Mouse (Mus musculus) frontal cortex, postnatal 14 days (tissue): ENCODE measurements around the gene Krt42.
"Not testable (repeated sequence)": the region's sequence is repeated elsewhere in the genome, so short reads cannot be mapped to it uniquely, and the experiment has no call there.

Experiments
- DNase-seq, 2 experiments: peaks; one replicate each; pipeline ENCODE4 v3.0.0; 2022; ENCODE audit warnings: low spot score in 2 of 2

The Krt42 gene

DNA sequence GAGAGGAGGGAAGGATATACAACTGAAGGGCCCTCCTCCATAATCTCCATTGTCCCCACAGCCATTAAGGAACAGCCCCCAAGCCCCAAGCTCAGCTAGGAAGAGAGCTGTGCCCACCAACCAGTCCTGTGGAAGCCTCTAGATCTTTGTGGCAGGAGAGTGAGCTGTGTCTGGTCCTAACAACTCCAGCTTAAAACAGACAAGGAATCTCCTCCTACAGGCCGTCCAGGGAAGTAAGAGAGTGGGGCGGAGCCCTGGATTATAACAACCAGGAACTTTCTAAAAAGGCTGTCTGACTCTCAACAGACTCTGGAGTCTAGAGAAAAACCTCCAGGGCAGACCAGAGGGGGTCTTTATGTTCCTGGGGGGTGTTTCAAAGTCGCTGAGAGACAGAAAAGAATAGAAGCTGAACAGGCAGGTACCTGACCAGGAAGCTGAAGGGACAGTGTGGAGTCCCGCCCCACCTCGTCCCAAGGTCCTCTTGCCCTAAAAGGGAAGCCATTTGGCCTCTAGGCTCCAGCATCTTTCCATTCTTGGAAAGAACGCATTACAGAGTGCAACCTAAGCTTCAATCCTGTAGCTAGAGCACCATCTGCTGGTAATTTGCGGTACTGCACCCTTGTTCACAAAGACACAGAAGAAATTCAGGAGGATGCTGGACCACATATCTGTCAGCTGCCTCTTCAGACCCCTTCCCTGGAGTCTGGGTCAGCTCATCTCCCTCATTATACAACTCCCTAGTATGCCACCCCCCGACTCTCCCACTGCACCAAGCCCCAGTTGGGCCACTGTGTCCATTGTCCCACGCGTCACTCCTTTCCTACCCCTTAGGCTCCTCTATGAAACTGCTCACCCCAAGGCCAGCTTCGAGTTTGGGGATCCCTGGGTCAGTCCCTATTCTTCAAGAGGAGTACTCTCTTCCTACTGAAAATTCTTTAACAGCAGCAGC is 12.2 kb upstream of the Krt42 start:
- peak; percentile 63 to 93 for DNase-seq

DNA sequence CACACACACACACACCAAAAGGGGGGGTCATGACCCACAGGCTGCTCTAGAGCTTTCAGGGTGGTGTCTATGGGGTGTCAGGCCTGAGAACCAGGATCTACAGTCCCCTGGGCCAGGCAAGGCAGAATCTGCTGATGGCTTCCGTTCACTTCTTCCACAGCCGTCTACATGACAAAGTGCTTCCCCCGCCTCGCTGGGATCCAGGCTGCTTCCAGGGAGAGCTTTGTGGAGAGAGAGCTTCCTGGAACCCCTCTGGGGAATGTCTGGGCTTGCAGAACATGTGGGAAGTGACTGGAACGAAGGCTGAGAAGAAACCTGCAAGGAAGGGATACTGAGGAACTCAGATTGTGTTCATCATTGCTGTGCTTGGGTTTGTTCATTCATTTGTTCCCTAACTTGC is 9.1 kb upstream of the Krt42 start:
- DNase-seq: no peak

DNA sequence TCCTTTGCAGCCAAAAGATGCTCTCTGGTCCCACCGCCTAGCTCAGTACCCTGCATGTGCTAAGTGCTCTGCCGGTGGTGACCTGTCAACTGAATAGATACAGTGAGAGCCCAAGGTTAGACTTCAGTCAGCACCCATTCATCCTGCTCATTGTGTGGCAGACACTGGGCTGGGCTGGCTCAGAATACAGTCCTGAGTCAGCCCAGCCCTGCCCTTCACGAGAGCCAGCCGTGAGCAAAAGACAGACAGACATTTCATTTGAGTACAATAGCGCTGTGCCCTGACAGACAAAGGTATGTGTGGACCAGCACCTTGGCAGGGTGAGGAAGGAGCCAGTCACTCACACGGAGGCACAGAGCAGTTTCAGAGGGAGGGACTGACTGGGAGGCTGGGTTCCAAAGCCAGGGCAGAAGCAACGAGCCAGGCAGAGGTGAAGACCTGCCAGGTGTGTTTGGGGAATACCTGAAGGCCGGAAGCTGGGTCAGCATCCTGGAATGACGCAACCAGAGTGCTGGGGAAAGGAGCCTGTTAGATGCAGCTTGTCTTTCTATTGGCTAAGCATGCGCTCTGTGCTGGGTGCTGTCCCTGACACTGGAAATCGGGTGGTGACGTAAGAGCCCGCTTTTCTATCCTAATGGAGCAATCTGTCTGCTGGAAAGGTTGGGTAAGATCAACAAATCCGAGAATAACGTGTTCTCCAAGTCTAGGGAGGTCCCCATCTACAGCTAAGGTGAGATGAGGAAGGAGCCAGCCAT is 8.2 kb upstream of the Krt42 start:
- no peak for DNase-seq

DNA sequence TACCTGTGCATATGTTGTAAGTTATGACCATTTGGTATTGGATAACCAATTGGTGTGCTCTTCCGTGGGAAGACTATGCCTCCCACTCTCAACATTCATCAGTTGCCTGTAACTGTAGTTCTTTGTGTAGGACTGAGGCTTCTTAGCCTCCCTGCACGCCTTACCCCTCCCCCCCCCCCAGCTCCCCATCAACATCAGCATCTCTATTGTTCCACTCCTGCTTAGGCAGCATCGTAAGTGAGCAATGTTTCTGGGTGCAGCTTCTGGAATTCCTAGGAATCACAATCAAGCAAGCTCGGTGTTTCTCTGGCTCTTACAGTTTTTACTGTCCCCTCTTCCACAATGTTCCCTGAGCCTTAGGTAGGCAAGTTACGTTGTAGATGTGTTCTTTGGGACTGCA is 5.8 kb upstream of the Krt42 start:
- DNase-seq: no peak

DNA sequence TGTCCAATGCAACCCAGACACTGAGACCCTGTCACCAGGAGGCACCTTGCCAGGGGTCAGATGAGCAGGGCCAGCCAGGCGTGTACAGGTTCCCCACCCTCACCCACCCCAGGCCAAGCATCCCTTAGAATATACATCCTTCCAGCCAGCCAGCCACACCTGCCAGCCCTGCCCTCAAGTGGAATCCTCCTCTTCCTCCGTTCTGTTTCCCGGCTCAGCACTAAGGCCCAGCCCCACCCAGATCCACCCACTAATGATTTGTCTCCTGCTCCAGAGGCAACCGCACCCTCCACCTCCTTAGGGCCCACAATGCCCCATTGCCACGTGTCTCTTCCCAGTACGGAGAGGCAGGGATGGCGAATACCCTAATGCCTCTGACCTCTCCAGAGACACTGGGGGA is 5.0 kb upstream of the Krt42 start:
- no peak for DNase-seq

DNA sequence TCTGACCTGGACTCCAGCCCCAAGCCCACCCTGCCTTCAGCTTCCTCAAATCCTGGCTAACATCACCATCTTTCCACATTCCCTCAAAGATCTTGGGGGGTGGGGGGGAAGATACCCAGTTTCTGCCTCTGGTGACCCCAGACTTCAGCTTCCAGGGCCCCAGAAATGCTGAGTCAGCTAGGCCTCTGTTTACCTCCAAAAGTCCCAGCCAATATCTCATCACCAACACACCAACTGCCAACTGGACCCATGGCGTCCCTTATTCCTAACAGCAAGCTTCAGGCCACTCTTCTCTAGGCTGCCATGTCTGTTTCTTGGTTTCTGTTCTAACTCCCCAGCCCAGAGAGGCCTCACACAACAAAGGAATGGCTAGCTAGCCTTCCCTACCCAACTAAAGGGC is 2.2 kb upstream of the Krt42 start:
- DNase-seq: no peak

DNA sequence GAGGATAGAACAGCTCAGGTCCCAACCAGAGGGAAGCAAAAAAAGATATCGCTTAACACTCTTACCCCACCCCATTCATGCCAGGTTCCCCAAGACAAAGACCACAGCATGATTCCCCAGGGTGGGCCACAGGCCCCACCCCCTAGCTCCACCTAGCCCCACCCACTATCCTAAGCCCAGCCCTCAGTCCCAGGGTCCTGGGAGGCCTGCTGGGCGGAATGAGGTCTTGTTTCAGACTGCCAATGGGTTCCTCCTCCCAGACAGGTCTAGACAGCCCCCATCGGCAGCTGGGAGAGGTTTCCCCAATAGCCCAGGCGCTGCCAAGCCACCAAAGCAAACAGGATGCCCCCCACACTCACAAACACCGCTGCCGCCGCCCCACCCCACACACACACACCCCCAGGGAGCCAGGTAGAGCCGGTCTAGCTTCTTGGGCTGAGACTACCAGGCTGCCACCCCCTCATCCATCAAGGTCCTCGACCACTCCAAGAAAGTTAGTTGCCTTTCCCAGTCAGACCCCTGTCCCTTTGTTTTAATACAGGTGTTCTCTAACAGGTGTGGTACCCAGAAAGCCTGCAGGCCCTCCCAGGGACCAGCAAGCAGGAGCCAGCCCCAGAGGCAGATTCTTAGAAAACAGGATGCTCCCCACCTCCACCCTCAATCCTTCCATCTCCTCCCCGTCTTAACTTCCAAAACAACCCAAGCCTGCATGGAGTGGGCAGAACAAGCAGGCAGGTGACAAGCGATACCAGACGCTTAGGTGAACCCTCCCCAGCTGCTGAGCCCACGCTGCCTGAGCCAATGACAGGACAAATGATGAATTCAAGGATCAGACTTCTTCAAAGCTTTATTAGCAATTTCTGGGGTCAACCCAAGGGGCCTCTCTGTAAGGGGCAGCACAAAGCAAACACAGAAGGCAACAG is 7.4 kb downstream of the Krt42 start:
- DNase-seq: no peak

DNA sequence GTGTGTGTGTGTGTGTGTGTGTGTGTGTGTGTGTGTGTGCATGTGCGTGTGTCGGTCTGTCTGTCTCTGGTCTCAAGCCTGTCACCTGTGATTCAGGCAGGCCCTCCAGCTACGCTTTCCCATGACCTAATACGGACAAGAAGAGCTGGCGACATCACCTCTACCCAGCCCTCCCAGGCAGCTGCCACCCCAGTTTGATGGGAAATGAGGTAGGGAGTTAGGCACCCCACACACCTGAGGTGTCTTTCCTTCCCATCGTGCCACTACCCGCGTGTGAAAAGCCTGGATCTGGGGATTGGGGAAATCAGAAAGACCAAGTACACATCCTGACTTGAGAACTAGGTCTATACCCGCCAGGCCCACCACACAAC is 8.5 kb downstream of the Krt42 start:
- no peak for DNase-seq

DNA sequence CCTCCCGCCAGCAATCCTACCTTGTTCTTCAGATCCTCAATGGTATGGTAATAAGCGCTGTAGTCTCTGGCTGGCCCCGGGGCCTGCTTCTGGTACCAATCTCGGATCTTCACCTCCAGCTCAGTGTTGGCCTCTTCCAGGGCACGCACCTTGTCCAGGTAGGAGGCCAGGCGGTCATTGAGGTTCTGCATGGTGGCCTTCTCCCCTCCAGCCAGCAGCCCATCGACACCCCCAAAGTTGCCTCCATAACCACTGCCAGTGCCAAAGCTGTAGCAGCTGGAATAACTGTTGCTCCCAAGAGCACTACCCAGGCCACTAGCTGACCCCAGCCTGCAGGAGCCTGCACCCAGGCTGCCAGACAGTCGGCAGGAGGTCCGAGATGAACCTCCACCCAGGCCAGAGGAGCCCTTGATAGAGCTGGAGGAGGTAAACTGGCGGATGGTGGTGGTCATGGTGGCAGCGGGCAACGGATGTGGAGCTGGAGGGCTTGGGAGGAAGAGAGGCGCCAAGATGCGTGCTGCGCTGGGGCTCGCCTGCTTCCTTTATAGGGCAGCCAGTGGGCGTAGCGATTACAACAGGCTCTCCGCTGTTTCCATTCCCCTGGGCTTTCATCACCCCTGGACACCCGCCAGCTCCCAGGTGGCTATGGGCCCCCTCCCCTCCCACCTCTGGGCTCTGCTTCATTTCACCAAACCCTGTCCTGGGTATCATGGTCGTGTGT is 9.0 kb downstream of the Krt42 start, which contains the start of gene Krt17:
Krt17 (minus strand) TSS at position 516 of the 721 bp plus-strand sequence.
- no peak for DNase-seq

DNA sequence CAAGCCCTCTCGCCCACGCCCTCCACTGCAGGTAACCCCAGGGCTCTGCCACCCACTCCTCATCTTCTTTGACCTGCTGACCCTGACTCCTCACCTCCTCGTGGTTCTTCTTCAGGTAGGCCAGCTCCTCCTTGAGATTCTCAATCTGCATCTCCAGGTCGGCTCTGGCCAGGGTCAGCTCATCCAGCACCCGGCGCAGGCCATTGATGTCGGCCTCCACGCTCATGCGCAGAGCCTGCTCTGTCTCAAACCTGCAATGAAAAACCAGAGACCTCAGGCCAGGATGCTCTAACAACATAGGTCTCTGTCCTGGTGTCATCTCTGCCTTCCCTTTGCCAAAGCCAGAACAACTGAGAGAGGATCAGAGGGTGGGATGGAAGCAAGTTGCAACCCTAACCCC is 10.6 kb downstream of the Krt42 start:
- DNase-seq: no peak

DNA sequence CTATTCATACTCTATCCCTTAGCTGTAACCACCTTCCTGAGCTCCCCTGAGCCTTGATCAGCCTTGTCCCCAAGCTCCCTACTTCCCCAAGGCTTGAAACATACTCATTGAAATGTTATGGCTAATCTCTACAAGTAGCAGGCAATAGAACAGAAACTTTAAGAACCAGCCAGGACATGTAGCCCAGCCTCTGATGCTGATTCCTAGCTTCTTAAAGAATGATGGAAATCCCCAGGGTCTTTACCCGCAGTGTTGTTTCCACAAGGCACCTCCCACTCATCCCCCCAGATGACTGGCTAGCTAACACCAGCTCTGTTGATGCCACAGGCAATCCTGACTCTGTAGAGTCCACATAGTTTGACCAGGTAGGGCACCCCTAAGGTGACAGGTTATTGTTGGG is 11.7 kb downstream of the Krt42 start:
- no peak for DNase-seq

DNA sequence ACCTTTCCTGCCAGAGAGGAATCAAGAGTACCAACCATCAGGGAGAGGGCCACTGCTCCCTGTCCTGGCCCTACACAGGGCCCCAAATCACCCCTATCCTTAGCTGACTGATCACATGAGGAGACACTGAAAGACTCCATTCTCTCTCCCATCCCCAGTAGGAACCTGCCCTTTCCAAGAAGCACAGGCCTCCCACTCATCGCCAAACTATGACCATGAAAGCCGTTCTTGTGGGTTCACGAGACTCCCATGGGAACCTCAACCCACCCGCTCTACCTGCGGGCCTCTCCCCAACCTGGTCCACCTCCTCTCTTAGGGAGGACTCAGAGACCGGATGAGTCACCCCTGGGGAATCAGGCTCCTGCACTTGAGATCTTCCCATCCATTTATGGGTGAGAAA is 14.2 kb downstream of the Krt42 start:
- DNase-seq: no peak

DNA sequence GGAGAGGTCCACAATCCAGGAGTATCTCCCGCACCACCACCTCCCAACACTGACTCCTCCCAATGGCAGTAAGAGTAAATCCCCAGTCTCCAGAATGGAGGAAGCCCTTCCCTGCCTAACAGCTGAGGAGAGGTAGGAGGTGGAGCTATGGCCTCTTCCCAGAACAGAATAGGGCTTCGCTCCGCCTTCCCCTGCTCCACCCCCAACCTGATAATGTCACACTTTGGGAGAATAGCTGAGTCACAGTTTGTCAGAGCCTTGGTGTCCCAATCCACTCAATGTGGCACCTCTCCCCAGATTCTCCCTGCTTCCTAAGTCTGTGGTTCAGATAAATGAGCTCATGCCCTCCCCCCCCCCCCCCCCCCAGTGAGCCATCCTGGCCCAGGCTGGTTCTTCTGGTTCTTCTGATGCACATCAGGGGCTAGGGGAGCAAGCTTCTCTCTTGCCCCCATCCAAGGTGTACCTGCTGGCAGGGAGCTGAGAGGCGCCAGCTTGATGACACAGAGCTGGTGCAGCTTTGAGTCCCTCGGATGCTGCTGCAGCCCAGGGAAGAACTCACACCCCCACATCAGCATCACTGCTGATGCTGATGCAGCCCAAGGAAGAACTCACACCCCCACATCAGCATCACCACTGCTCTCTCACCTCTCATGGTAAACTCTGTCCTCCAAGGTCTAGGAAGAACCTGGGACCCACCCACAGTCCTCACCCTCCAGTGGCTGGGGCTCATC is 15.1 kb downstream of the Krt42 start:
- DNase-seq: no peak

DNA sequence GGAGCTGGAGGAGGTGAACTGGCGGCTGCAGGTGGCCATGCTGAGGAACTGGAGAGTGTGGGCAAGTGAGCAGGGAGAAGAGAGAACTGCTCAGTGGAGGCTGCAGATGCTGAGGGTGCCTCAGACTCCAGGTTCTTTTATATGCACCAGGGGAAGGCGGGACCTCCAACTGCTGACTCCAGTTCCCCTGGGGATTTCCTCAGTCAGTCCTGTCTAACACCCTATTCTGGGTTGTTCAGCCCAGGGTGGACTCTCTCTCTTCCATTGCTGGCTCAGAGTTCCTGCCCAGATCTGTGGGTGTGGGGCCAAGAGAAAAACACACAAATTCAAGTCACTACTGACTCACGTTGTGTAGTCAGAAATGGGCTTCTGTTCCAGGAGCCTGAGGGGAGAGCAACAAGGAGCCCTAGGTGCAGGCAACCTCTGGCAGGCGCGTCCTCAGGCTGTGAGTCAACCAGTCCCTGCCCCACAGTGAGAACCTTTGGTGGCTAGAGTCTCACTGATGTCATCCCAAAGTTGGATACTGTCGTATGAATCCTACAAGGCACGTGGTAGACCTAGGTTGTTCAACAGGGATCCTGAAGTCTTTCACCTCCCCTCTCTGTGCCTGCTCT is 20.7 kb downstream of the Krt42 start, which contains the start of gene Krt16:
Krt16 (minus strand) TSS at position 51 of the 614 bp plus-strand sequence.
- no peak for DNase-seq

DNA sequence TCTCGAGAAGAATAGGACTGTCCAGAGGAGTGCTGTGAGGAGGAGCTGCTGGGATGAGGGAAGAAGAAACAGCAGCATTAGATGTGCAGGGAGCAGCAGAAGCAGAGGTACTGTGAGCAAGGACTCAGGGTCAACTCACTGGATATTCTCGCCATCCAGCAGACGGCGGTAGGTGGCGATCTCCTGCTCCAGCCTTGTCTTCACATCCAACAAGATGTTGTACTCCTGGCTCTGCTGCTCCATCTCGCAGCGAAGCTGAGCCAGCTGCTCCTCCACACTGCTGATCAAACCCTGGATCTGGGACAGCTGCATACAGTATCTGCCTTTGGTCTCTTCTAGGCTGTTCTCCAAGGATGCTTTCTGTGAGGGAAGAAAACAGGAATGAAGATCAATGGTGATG is 23.2 kb downstream of the Krt42 start:
- not testable (repeated sequence) for DNase-seq

DNA sequence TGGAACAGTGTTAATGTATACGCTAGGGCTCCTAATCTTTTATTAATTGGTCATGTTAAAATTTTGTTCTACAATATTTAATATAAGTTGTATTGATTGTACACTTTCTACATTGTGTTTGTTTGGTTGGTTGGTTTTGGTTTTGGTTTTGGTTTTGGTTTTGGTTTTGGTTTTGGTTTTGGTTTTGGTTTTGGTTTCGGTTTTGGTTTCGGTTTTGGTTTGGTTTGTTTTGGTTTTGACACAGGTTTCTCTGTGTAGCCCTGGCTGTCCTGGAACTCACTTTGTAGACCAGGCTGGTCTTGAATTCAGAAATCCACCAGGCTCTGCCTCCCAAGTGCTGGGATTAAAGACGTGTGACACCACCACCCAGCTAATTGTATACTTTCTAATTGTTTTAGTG is 29.4 kb downstream of the Krt42 start:
- DNase-seq: not testable (repeated sequence)

DNA sequence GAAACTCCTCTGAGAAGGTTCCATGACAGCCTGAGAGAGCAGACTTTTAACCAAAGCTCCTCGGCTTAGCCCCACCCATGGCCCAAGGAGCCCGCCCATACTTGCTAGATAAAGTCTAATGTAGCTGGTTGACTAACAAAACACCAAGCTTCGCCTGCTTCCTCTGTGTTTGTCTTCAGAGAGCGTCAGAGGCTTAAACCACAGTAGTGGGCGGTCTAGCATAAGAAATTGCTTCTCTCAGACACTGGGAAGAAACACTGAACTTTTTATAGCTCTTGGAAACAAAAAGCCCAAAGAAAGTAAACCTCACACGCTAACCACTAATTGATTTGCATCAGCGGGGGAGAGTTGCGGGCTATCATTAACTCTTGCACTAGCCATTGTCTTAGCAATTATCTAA is 47.9 kb downstream of the Krt42 start:
- no peak for DNase-seq

DNA sequence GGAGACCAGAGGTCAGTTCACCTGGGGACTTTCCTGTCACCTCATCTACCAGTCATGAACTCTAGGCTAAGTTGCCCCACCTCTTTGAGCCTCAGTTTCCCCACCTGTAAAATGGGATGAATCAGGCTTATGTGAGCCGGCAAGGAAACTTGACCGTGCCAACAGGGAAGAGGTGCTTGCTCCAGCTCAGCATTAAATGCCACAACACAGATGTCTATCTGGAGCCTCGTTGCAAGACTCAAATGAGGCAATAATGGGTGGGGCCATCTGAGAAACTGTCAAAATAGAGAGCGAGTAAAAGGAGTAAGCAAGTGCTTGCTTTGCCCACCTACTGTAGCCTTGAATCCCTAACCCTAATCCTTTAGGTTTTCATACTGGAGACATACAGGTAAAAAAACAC is 50.4 kb downstream of the Krt42 start:
- no peak for DNase-seq
